Mouse (Mus musculus) left cerebral cortex, postnatal 25 days (tissue): Measurements from ENCODE around the gene Mdp1. TPM values are rescaled to one million over a fixed set of nuclear protein-coding genes. Genes with fewer than 3 reads are reported as not detected.

Source experiments
- DNase-seq, 2 experiments: peaks; one replicate each; pipeline ENCODE4 v3.0.0; 2022; ENCODE audit warnings: low spot score in 2 of 2, mixed read lengths in 1 of 2
- intact Hi-C: fragments of 180-260 bp; cut with DNase I; formaldehyde crosslinking; loops from one replicate; pipeline ENCODE4 v1.15.1; 2025
- total RNA-seq, 2 experiments: library from RNA; stranded (reverse); gene quantifications; 2 replicates each; pipeline ENCODE4 v1.2.3; 2021

The Mdp1 gene
- total RNA-seq, 2 experiments from 2014 or later: 36.9 to 40.1 TPM

DNA sequence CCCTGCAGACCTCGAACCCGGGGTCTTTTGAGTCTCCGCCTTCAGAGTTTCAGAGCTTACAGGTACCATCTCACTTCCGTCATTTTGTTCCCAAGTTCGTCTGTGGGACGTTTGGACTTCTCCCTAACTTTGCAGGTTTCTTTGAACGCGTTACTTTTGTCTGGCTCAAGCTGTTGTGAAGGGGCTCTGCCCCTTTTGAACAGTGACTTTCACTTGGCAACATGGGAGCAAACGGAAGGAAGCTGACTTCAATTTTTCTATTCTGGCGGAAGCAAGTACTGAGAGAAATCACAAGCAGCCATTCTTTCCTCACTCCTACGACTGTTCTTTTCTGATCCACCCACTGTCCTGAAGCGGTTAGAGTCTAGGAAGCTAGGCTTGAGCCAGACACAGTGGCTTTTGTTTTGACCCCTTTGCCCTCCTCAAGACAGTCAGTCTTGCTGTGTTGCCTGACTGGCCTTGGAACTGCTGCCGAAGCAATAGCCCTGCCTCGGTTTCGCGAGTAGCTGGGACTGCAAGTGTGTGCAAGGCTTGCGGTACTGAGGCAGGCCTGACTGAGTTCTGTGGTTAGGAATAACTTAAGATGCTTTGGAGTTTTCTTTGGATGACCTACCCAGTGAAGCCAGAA lies 15.9 kb downstream of the Mdp1 start:
- intact Hi-C loops: no loop called here
- no peak for DNase-seq

DNA sequence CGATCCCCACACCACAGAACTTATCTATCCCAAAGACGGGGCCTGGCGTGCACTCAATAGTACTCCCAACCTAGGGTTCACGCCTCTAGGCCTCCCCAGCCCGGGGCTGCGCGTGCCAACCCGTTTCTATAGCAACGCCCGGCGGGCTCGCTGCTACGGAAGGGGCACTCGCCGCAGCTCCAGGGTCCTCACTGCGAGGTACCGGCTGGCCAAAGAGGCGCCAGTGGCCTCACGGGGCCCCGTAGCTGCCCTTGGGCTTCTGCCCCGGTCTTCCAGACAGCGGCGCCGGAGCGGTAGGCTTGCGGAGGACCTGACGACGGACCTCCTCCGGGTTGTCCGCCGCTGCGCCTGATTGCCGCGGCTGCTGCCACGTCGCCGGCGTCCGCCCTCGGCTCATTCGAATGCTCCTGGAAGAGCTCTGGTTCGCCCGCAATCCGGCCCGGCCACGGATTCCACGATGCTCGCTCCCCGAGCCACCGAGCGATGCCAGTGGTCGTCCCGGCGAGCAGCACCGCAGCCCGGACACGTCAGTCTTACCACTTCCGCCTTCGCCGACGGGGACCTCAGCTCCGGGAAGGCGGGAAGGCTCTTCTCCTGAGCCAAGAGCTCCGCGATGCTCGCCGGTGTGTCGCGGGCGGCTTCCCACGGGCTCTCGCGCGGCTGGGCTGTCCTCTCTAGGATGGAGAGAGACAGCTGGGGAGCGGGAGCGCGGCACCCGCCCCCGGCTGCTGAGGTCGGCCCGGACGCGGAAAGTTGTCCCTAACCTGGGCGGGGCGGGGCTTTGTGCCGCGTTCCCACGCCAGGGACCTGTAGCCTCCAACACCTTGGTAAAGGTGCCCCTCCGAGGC lies 17.0 kb downstream of the Mdp1 start, which contains the start of gene Tm9sf1:
Tm9sf1 (minus strand) TSS at position 747 of the 848 bp plus-strand sequence.
- DNase-seq: peak; percentile 90 to 94
- intact Hi-C loops: no loop called here

DNA sequence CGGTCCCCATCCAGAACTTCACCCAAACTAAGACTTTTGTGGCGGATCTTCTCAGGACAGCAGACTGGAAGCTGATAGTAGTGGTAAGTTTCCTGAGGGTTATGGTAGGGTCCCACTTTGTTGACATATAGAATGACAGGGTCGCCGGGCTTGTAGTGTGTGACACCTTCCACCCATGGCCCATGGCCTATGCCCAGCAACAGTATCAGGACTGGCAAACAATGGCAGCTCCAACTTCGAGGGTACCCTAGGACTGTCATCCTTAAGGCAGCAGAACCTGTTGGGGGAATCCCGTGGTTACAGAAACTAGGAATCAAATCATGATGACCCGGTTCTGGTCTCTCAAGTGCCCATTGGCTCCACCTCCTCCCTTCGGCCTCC lies 17.6 kb downstream of the Mdp1 start:
- DNase-seq: no peak
- intact Hi-C loops: no loop called here

DNA sequence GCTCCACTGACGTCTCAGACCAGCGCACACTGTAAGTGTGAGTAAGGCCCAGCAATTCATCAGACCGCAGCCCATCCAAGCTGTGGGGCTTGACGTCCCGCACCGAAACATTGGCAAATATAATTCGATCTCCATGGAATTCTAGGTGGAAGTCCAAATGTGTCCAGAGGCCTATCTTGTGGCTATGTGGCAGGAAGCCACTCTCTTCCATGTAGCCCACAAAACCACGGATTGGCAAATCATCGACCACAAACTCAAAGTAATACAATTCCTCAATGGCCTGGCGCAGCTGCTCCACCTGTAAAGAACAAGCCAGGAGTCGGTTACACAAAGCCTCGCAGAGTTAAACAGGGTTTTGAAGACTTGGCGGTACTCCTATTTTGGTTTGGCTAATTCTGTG lies 19.0 kb downstream of the Mdp1 start:
- intact Hi-C loops: no loop called here
- DNase-seq: no peak

DNA sequence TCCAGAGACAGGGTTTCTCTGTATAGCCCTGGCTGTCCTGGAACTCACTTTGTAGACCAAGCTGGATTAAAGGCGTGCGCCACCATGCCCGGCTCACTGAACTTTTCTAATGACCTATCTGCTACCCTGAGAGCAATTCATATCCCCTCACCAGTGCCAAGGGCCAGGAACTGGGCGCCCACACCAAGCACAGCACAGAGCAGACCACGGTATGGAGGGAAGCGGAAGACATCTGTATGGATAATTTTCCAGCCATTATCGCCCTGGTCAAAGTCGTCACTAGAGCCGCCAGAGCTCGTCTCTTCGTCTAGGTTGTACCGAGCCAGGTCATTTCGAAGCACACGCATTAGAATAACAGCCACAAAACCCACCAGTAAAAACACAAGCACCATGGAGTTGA lies 19.5 kb downstream of the Mdp1 start:
- intact Hi-C loops: no loop called here
- DNase-seq: no peak

DNA sequence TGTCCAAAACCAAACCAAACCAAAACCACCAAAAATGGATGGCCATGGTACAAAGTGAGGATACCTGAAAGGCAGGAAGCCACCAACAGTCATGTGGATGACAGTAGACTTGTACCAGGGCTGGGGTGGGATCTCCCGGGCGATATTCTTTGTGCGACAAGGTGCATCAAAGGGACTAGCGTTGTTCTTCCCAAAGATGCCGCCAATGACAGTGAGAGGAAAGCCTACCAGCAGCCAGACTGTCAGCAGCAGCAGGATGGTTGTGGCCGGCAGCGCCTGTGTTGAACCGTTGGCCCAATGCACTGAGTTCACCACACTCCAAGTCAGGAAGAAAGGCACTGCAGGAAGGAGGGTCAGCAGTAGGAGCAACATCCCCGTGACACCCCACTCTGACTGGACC lies 22.5 kb downstream of the Mdp1 start, which contains the start of gene Gm49378:
Gm49378 (minus strand) TSS at position 101 of the 400 bp plus-strand sequence.
- intact Hi-C loops: loop anchor here (5.0 kb wide), 1 partner anchor 45 kb away; the partner anchor contains the start of genes Psme2 and Rnf31
- DNase-seq: no peak

DNA sequence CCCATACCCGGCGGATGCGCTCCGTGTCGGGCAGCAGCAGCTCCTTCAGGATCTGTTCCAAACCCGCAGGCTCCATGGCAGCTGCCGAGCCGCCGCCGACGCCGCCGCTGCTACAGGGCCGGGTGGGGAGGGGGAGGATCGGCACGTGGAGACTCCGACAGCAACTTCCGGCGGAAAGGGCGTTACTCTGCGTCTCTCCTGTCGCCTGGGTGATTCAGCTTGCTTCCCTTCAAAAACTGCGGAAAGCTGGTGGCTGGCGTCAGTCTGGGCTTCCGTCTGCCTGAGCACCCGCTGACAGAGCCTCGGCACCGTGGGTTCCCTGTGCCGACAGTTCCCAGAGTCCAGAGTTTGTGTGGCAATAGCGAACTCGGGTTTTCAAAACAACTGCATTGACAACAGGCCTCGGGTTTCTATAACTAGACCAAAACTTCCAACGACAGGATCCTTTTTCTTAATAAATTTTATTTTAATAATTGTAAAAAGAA lies 24.7 kb downstream of the Mdp1 start, which contains the start of gene Ipo4:
Ipo4 (minus strand) TSS at position 435 of the 485 bp plus-strand sequence.
- peak; percentile 87 to 95 for DNase-seq
- intact Hi-C loops: loop anchor here (2.0 to 5.0 kb wide), 2 partner anchors 31 to 43 kb away; partner anchors contain the start of genes Psme2 and Rnf31

DNA sequence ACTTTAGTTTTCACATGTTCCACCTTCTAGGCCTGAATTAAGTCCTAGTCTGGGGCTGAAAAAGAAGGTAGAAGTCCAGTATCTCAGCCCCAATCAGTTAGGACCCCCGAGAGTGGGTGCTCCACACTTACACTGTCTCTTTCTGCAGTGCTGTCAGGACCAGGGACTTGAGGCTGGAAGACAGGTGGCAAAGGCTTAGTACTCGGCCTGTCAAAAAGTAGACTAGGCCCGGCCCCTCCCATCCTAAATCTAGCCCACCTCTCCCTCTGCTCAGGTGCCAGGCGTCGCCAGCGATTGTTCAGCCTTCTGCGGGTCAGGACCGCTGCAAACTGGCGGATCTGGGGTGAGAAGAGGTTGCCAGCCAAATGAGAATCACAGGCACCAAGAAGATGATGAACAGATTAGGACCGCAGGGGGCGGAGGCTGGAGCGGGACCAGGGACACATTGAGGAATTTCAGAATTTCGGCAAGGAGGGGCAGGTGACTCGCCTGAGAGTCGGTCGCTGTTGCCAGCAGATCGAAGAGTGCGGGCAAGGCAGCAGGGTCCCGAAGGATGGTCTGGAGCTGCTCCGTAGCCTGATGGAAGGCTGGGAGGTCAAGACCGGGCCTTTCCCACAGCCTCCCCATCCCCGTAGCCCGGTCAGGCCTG lies 25.3 kb downstream of the Mdp1 start:
- intact Hi-C loops: loop anchor here (2.0 to 5.0 kb wide), 2 partner anchors 30 to 43 kb away; partner anchors contain the start of genes Psme2 and Rnf31
- DNase-seq: peak; percentile 17 to 42

DNA sequence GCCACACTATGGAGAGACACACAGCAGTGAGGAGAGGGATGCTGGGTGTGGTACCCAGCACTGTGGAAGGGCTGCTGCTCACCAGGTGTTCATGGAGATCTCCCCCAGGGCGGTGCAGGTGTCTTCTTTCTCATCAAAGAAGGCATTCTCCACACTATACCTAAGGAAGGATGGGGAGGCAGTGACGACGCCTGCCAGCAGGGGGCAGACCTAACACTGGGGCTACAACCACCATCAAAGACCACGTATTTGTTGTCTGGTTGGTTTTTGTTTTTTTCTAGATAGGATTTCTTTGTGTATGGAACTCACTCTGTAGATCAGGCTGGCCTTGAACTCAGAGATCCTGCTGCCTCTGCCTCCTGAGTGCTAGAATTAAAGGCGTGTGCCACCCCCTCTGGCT lies 31.0 kb downstream of the Mdp1 start:
- intact Hi-C loops: loop anchor here (1.0 kb wide), 1 partner anchor 114 kb away; no protein-coding TSS in a partner anchor
- DNase-seq: peak in 1 of 2 experiments; percentile 34

DNA sequence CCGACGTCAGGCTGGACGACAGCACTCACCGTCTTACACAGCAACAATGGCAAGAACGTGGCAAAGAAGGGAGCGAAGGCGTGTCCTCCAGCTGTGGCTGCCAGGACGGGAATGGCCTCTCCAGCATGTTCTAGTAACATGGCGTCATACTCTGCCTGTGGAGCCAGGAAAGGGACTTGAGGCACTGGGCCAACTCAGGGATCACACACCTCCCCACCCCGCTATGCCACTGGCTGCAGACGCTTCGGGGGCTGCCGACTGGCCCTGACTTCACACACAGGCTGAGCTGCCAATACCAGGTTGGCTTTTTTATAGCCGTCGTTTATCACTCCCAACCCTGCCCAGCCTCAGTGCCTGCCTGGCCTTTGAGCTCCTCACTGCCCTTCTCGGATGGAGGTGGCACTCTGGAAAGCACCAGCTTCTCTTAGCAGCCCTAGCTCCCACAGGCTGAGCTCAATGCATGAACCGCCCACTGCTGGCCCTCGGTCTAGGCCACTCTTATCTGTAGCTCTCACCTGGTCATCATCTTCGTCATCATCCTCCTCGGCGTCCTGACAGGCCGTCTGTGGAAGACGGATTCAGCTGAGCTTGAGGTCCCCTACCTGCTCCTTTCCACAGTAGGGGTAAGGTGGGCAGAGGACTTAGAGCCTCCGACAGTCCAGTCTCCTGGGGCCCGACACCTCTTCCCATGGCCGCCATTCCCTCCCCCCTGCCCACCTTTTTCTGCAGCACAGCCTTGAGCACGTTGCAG lies 32.1 kb downstream of the Mdp1 start:
- DNase-seq: no peak
- intact Hi-C loops: no loop called here

DNA sequence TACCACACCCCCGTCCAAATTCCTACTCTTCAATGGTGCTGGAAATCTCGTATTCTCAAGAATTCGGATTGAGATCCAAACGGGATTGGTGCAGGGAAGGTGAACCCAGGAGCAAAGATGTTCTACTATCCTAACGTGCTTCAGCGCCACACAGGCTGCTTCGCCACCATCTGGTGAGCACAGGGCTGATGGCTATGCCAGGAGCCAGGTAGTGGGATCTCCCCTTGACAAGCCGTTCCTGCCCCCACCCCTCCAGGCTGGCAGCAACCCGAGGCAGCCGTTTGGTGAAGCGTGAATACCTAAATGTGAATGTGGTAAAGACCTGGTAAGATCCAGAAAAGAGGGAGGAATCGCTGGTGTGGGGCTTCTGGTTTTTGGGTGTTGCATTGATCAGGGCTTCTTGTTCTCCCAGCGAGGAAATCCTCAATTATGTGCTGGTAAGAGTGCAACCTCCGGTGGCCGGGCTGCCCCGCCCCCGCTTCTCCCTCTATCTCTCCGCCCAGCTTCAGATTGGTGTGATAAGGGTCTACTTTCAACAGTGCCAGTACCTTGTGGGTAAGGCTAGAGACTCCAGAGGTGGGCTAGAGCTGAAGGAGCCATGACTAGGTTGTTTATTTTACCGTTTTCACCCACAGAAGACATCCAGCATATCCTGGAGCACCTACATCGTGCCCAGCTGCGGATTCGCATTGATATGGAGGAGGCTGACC lies 41.7 kb downstream of the Mdp1 start:
- DNase-seq: no peak

DNA sequence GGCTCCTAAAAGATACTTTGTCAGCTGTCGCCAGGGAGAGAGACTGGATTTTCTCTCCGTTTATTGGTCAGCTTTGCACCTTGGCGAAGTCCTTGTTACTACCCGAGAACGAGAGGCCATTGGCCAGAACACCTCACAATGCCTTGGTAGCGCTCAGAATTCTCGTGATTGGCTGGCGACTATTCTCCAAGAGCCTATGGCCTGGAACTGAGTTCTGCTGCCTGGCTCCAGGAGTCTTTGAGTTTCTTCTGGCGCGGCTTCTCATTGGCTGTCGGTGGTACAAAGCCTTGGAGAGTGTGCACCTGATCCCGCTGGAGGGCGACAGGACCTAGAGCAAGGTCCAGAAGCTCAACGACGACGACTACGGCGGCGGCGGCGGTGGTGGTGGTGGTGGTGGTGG lies 42.5 kb downstream of the Mdp1 start, which contains the start of gene Rec8:
Rec8 (plus strand) TSS at position 216 of the 400 bp plus-strand sequence.
- DNase-seq: peak in 1 of 2 experiments; percentile 19
- intact Hi-C loops: no loop called here

More for the DNA sequence above, 41.7 kb downstream of the Mdp1 start:
- intact Hi-C loops: no loop called here

DNA sequence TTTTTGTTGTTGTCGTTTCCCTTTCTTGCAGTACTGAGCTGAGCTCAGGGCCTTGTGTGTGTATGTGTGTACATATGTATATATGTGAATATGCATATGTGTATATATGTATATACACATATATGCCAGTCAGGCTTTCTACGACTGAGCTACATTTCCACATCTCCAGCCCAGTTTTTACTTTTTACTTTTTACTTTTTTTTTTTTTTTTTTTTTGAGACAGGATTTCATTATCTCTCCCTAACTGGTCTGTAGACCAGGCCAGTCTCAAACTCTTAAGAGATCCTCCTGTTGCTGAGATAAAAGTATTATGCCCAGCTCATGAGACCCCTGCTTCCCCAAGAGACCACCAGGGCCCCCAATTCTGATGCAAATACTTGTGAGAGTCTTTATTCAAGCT lies 43.5 kb downstream of the Mdp1 start:
- DNase-seq: no peak
- intact Hi-C loops: no loop called here

DNA sequence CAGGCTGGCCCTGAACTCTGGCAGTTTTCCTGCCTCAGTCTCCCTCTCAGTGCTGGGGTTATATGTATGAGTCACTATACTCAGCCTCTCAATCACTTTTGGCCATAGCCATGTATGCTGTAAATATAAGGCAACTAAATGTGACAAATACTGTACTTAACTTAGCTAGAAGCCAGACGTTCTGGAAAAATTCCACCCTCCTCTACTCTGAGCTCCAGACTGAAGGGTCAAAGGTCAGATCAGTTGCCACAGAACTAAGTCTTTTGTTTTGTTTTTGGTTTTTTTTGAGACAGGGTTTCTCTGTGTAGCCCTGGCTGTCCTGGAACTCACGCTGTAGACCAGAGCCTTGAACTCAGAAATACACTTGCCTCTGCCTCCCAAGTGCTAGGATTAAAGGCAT lies 44.4 kb downstream of the Mdp1 start:
- no peak for DNase-seq
- intact Hi-C loops: no loop called here

DNA sequence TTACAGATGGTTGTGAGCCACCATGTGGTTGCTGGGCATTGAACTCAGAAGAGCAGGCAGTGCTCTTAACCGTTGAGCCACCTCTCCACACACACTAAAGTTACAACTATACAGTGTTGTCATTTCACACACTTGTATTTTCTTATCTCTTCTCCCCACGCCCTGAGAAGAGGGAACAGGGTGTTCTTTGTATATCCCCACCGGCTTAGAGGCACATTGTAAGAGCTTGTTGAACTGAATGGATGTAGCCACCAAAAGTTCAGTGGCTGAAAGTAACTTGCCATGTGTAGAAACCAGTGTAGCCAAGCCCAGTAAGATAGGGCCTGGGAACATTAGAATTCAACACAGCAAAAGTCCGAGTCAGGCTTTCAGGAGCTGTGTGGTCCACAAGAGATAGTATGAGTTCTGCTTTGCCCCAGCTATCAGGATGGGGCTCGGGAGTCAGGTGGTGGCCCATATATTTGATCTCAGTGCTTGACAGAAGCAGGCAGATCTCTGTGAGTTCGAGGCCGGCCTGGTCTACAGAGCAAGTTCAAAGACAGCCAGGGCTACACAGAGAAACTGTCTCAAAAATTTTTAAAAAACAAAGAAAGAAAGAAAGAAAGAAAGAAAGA lies 45.6 kb downstream of the Mdp1 start:
- intact Hi-C loops: no loop called here
- DNase-seq: no peak

DNA sequence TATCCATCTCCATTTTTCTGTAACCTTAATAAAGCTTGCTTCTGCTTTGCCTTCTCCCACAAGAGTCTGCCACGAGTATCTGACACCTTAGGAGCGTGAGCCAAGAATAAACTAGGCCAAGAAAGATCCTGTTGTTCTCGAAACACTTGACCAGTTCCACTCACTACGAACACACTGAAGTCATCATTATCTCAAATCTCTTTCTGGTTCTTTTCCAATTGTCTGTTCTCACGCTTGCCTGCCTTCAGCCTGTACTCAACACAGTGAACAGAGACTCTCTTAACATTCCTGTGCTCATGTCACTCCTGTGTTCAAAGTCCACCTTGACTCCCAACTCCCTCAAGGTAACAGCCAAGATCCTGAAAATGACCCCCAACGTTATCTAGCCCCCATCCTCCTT lies 47.0 kb downstream of the Mdp1 start:
- intact Hi-C loops: no loop called here
- no peak for DNase-seq

DNA sequence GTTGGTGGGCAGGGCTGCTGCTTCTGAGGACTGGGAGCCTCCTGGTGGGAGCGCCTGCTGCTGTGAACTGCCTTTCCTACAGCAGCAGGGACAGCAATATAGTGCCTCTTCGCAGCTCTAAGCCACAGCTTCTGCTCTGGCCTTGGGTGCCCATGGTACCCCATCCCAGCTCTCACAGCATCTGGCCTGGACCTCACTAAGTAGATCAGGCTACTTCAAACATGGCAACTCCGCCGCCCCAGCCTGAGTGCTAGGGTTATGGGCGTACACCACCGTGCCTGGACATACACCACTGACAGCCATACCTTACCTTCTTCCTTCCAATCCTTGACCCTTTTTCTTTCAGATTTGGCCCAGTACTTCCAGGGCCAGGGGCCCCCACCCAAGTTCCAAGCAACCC lies 52.0 kb downstream of the Mdp1 start:
- DNase-seq: no peak
- intact Hi-C loops: no loop called here
